Mouse (Mus musculus): ENCODE measurements around the gene Oprm1.

- no peak for TF ChIP-seq CHD2 (IDR thresholded peaks at IDR 0.05; ENCODE audit: low read depth, low read length)
- no peak for TF ChIP-seq ZC3H11A (IDR thresholded peaks at IDR 0.05; ENCODE audit: borderline replicate concordance, low read depth, low read length)
- TF ChIP-seq HCFC1 (IDR thresholded peaks at IDR 0.05; ENCODE audit: borderline replicate concordance, insufficient read depth, low read length) = no peak
Measured at GRCm38 (mm10) chr10:7004980-7005538, 246.8 kb downstream of the Oprm1 start.

Data from ES-E14 (cell line).